Mouse (Mus musculus) megakaryocyte, embryonic 14.5 days (primary cell): ENCODE data around the gene Atg4b.

Experiments
- FLI1 ChIP-seq: IDR thresholded peaks from 2 replicates; pipeline ENCODE4 v1.6.1; 2012; ENCODE audit warnings: low read length, inconsistent platforms, mixed read lengths
- GATA1 ChIP-seq: IDR thresholded peaks from 3 replicates; pipeline ENCODE4 v1.6.1; 2012; ENCODE audit warnings: mixed read lengths, low read length, inconsistent platforms, borderline replicate concordance

- TF ChIP-seq GATA1, result no peak
- no peak for TF ChIP-seq FLI1
These were observed 49.2 kb upstream of the Atg4b start for GRCm38 (mm10) chr1:93702106-93702505.
